Mouse (Mus musculus) heart, adult 9 months (tissue): ENCODE measurements around the gene Tnnt1.
A peak's percentile ranks its signal among the peaks of the same experiment; 100 is the strongest.
"Not testable (repeated sequence)": the region's sequence is repeated elsewhere in the genome, so short reads cannot be mapped to it uniquely, and the experiment has no call there.

ENCODE experiments used
- DNase-seq, 2 experiments: peaks; one replicate each; pipeline ENCODE4 v3.0.0; 2022; ENCODE audit warnings: low spot score in 2 of 2

Gene Tnnt1

DNA sequence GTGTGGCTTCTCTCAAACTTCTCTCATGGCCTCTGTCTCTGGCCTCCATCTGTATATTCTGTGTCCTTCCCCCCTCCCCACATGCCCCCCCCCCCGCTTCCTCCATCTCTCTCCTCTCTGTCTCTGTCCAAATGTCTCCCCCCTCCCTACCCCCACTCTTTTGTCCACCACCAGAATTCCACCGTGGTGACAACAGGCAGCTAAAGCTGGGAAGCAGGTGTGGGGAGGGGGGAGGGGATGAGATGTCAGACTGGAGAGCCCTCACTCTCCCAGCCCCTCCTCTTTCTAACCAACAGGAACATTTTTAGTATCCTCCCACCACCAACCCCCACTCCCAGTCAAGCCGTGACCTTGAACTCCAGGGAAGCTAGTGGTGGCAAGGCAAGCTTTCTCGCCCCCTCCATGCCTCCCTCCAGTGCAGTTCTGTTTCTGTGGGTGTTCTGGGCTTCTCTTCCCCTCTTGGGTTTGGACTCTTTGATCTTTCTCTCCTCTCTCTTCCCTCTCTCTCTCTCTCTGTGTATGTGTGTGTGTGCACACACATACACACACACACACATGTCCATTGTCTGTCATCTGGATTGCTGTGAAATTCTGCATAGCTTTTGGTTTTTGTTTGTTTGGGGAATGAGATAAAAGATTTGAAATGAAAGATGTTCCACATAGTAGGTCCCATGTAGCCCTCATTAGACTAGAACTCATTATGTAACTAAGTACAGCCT is at the start of gene Tnnt1:
TSS of gene Tnnt1 (minus strand) at position 51 of the 719 bp plus-strand sequence.
- peak; percentile 50 to 58 for DNase-seq

DNA sequence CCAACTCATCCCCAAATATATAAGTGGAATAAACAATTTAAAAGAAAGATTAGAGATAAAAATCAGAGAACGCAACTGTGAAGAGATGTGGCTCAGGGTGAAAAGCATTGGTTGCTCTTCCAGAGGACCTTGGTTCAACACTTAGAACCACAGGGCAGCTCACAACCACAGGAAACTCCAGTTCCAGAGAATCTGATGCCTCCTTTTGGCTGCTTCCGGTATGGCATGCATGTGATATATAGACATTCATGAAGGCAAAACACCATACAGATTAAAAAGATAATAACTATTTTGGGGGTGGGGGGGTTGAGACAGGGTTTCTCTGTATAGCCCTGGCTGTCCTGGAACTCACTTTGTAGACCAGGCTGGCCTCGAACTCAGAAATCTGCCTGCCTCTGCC is 46.5 kb upstream of the Tnnt1 start:
- no peak for DNase-seq

DNA sequence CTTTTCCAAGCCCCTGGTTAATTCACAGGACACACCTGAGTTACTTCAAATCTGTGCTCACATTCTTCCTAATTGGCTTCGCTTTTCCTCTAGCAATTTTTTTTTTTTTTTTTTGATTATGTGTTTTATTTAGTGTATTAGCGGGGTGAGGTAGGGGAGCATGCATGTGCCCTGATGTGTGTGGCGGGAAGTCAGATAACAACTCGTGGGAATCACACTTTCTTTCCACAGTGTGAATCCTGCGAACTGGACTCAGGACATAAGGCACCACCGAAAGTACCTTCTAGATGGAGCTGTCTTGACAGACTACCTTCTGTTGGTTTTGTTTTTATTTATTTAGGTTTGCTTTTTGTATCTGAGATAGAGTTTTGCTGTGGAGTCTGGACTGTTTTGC is 41.0 kb upstream of the Tnnt1 start:
- DNase-seq = no peak

DNA sequence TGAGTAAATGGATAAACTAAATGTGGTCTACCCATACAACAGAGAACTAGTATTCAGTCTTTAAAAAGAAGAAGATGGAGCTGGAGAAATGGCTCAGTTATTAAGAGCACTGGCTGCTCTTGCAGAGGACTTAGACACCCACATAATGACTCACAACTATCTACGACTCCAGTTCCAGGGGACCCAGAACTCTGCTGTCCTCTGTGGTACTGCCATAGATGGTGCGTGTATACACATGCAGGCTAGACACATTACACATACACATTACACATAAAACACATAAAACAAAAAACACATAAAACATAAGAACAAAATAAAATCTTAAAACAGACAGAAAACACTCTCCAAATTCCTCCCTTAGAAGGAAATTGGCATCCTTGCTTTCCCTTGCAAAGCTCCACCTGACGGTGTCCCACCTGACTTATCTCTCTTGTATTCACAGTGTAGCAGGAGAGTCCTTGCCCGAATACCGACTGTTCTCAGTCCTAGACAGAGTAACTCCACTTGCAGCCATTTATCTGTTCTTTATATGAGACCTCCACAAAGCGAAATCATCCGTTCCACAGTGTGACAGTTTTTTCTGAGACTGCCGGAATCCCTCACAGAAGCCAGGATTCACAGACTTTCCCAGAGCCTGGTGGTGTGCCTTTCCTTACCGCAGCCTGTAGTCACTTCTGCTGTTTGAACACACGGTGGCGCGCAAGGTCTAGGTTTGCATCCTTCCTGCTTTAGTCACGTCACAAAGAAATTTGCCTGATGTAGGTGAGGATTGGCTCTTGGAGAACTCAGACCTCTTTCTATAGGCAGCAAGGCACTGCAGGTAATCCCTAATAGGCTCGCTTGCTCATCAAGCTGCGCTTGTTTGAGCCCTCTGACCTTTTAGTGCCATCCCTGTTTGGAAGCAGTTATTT is 40.3 kb upstream of the Tnnt1 start:
- peak; percentile 30 to 48 for DNase-seq

DNA sequence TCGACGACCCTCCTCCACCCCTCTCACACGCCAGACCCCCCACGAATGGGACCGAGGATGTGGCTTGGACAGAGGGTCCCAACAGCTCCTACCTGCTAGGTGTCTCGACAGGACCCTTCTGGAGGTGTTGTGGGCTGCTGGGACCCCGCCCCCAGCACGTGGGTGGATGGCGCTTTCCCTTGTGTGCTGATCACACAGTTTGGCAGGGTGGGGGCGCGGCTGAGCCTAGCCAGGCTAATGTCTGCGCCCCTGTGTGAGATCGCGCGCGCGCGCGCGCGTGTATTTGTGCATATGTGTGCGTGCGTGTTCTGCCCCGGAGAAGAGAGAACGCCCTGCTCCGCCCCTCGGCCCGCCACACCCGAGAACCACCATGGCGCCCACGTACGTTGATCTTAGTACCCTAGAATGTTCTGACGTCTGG is 31.0 kb upstream of the Tnnt1 start, which contains the start of gene Syt5:
TSS of gene Syt5 (minus strand) at position 321 of the 421 bp plus-strand sequence.
- DNase-seq = no peak

DNA sequence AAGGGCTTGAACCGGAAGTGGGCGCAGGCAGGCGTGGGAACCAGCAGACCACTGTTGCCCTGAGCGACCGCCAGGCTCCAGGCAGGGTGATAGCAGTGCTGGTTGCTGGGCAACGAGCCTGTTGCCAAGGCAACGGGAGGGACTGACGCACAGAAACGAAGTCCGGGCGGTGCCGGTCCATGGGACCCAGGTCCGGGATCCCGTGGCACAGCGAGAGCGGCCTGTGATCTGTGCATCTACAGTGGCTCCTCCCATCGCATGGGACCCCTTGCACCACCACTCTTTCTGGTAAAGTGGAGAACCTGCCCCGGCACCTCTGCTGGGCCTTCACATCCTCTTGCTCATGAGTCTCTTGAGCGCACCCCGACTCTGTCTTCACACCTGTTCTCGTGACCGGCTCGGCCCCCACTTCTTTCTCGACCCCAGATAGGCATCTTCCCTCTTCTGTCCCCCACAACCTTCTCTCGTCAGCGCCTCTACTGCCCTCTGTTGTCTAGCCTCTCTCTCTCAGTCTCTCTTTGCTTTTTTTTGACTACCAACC is 30.5 kb upstream of the Tnnt1 start:
- peak; percentile 37 to 55 for DNase-seq

DNA sequence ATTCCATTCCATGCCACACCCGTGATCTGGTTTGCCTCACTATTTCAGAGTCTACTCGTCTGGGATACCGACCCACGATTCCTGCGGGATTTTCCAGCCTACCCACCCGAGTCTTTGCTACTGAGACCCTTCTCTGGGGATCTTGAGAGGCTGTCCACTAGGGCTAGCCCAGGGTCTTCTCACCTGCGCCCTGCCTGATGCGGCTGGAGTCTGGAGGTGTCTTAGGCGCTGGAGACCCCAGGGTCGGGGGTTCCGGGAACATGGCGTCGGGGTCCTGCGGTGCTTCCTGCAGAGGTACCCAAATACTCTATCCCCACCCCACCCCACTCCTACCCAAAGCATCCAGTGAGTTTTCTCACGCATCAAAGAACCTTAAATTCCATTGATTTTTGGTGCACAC is 29.9 kb upstream of the Tnnt1 start:
- DNase-seq = no peak

DNA sequence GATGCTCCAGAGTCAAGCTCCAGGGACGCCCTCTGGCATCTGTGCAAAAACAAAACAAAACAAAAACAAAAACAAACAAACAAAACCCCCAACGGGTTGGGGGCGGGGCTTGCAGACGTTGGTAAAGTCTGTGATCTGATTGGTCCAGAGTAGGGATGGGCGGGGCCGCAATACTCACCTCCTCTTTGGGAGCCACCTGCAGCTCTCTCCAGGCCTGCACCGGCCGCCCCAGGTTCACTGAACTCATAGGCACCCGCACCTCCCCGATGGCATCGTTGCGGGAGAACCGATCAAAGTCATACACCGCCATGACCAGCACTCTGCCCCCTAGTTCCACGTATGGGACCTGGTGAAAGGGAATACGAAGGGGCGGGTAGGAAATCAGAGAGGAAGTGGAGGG is 25.8 kb upstream of the Tnnt1 start:
- DNase-seq = no peak

DNA sequence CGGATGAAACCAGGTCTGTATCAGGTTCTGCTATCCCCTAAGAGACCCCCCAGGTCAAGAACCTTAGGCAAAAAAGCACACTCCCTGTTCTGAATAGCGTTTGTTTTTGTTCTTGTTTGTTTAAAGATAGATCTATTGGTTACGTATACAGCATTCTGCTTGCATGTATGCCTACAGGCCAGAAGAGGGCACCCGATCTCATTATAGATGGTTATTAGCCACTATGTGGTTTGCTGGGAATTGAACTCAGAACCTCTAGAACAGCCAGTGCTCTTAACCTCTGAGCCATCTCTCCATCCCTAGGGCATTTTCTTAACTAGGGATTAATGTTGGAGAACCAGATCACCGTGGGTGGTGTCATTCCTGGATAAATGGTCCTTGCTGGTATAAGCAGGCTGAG is 25.2 kb upstream of the Tnnt1 start:
- DNase-seq = no peak

DNA sequence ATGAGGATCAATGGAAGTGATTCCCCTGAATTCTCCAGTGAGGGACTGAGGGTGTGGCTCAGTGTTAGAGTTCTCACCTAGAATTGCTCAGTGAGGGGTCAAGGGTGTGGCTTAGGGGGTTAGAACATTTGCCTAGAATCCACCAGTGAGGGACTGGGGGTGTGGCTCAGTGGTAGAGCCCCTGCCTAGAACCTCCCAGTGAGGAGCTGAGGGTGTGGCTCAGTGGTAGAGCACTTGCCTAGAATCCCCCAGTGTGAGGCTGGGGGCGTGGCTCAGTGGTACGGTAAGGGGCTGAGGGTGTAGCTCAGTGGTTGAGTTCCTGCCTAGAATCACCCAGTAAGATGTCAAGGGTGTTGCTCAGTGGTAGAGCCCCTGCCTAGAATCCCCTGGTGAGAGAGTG is 22.8 kb upstream of the Tnnt1 start:
- no peak for DNase-seq

DNA sequence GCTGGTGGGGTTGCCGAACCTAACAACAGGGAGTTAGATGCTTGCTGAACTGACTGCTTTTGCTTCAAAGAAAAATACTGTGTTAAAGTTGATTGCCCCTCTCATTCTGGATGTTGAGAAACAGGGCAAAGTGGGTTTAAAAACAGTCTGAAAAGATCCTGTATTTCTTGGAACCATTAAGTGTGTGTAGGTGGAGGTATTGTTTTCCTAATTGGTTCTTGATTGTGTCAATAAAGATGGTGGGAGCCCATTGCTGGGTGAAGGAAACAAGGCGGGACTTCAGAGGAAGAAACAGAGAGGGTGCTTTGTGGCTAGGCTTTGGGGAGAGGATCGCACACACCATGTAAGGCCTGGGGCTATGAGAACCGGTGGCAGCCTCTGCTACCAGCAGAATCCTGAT is 21.0 kb upstream of the Tnnt1 start:
- no peak for DNase-seq

DNA sequence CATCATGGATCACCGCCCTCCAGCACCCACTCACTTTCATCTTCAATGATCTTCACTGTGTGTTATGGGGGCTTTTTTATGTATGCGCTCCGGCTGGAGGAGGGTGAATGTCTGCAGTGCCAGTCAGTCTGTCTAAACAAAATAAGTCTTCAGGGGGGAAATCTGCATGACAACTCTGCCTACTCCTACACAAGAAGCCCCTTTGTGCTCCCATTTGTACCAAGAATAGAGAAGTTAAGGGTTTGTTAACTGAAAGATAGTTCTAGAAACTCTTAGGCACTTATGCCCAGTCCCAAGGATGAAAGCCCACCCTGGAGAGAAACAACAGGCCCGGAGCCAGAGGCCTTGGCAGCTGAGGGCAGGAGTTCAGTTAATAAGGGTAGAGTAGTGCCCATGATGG is 20.2 kb upstream of the Tnnt1 start:
- DNase-seq = no peak

DNA sequence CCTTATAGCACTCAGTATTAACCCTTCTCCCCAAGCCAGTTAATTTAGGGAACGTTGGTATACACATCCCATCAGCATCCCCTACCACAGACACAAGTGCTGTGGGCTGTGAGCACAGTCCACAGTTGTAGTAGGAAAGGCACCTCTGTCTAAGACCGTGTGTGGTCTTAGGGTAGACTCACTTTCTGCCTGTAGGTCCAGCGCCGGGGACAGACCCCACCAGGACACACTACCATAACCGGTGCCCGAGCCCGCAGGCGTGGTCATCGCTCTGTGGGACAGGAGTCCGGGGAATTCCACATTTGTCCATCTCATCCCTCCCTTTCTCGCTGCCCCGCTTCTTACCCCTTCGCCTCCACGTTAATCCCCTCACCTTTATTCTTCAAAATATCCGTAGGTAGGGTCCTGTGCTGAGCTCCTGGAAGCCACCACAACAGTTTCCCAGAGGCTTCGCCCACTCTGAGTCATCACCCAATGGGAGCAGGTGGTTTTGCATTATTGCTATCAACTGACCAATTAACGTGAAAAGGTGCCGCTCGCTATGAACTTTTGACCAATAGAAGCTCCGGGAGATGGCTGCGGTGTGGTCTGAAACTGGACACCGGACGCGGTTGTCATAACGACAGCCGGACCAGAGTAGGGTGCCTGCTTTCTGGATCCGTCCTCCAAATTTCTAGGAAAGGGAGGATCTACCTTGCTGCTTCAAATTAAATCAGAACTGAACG is 16.0 kb upstream of the Tnnt1 start, which contains the start of gene Dnaaf3:
TSS of gene Dnaaf3 (minus strand) at position 449 of the 725 bp plus-strand sequence.
- peak; percentile 59 to 75 for DNase-seq

DNA sequence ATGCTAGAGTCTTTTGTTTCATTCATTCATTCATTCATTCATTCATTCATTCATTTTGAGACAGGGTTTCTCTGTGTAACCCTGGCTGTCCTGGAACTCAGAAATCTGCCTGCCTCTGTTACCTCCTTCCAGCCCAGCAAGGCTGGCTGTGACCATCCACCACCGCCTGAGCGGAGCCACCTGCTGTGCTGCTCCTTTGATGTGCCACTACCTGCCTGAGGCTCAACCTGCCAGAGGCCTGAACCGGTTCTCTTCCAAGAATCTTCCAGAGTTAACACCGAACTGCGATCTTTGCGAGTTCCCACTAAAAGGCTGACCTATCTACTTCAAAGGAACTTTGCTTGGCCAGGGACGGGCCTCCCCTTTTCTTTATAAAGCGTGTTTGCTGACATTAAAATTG is 14.0 kb upstream of the Tnnt1 start:
- DNase-seq = not testable (repeated sequence)

DNA sequence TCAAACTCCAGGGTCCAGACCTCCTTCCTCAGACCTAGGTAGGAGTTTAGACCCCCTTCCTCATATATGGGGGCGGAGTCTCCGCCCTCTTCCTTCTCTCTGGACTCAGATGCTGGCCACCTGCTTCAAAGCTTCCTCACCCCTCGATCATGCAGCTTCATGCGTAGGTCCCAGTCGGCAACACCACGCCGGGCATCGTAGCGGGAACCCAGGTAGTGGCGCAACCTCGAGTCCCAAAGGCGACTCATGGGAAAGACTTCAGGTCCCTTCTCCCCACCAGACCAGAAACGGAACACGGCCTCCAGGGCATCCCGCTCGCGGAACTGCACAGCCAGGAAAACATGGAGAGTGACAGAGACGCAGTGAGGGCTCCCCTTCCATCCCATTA is 11.1 kb upstream of the Tnnt1 start:
- DNase-seq = no peak

DNA sequence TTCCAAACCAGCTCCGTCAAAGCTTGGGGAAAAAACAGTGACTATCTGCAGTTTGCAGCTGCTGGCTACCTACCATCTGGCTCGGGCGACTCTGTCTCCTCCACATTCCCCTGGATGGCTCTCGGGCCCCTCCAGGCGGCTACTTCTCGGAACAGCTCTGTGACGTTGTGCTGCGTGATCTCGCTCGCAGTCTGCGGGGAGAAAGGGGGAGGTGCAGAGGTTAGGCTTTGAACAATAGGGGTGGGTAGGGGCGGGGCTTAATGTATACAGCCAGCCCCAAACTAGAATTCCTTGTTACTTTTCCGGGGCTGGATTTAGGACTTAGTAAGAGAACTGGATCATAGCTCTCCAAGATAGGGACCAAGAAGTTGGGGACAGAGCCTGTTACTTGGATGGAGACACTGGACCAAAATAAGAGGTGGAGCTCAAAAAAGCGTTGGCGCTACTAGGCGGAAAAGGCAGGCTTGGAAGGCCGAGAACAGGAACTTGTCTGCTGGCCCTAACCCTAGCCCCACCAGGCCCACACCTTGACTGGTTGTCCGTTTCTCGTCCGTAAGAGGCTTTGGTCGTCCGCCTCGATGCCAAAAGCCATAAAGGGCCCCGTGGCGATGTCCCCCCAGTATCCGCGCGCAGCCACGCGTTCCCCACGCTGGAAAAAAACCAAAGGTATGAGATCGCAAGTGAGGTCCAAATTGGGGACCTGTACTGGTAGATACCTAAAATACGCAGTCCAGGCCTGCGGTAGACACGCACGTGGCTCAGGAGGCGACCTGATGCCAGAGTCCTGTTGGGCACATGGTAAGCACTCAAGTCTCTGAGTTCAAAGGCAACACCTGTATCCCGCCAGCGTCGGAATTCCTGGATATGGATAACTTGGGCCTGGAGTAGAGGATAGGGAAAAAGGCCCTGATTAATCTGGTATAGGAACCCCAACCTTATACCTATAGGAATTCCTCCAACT is 10.4 kb upstream of the Tnnt1 start:
- peak; percentile 79 to 80 for DNase-seq

DNA sequence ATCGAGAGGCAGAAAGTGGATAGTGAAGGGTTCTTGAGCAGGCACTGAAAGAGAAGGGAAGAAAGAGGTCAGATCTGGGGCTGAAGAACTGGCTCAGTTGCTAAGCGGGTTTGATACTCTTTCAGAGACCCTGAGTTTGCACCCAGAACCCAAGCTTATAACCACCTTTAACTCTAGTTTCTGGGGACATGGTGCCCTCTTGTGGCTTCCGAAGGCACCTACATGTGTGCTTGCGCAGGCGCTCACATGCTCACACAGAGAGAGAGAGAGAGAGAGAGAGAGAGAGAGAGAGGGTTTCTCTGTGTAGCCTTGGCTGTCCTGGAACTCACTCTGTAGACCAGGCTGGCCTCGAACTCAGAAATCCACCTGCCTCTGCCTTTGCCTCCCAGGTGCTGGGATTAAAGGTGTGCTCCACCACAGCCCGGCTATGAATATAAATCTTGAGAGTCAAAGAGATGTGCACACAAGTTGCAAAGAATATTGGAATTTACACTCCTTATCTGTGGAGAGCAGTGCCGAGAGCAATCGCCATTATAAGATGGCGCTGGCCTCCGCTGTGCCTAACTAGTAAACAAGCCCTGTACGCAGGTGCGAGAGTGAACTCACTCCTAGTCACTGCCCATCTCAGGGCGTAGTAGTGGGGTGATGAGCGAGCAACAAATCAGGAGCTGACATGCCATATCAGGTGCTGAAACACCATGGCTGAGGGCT is 8.2 kb upstream of the Tnnt1 start, which contains the start of gene Tnni3:
TSS of gene Tnni3 (minus strand) at position 18 of the 711 bp plus-strand sequence.
- peak in 1 of 2 experiments; percentile 54 for DNase-seq

DNA sequence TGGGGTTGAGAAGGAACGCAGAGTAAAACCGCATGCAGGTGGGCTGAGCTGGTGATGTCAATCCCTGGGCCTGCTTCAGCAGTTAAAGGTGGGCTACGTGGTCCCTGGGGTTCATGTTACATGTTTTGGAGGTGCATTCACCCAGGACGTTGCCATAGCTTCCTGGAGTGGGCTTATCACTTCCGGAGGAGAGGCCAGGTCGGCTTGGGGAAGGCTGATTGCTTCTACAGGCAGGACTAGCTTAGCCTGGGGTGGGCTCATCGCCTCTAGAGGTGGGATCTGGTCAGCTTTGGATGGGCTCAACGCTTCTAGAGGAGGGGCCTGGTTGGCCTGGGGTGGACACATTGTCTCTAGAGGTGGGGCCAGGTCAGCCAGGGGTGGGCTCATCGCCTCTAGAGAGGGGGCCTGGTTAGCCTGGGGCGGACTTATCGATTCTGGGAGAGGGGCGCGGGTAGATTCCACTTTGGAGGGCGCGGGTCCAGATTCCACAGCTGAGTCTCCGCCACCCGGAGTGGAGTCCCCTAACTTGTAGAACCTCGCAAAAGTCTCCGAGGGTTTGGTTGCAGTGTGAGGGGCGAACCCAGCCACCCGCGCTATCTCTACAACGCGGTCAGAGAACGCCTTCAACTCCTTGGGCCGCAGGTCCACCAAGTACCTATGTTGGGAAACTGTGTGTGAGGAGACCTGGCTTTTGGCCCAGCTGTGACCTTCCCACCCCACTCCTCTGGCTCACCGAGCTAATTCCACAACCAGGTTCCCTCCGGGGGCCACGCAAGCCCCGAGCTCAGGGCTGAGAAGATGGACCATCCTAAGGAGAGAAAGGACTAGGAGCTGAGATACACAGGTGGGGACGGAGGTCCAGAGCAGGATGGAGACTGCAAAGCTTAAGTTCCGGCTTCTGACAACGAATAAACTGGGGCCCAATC is 7.3 kb upstream of the Tnnt1 start:
- DNase-seq = peak in 1 of 2 experiments; percentile 27

DNA sequence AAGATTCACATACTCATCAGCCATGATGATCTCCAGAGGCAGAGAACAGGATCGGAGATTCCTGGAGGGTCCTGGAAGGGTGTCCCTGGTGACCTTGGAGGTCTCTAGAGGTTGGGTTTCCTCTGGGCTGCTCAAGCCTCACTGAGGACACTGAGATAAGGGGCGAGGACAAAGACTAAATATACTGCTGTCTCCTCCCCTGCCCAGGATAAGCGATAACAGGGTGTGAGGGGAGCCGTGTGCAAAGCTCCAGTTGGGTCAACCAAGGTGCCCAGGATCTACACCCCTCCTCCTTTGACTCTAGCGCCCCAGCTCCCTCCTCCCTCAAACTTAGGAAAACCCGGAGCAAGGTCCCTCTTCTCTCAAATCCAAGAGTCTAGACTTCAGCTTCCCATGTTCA is 6.1 kb upstream of the Tnnt1 start:
- DNase-seq = peak; percentile 73
